Mouse (Mus musculus) yolk sac, embryonic 10.5 days (tissue): Measurements from ENCODE around the gene Rbpj.

Experiments
- DNase-seq: peaks from one replicate; pipeline ENCODE4 v3.0.0-alpha.2; 2017; ENCODE audit warnings: low spot score

Rbpj gene

GRCm38 (mm10) chr5:53590875-53591682 is 125.1 kb downstream of the Rbpj start:
- peak; percentile 22 for DNase-seq

- no peak for DNase-seq
These were observed 125.7 kb downstream of the Rbpj start for GRCm38 (mm10) chr5:53591683-53592050.

- no peak for DNase-seq
These were observed 127.2 kb downstream of the Rbpj start for GRCm38 (mm10) chr5:53593080-53593688.

- peak; percentile 21 for DNase-seq
These were observed 128.3 kb downstream of the Rbpj start for GRCm38 (mm10) chr5:53594274-53594673.

- no peak for DNase-seq
These were observed 132.6 kb downstream of the Rbpj start for GRCm38 (mm10) chr5:53598510-53598909.

GRCm38 (mm10) chr5:53599116-53599515 is 133.2 kb downstream of the Rbpj start:
- no peak for DNase-seq

- DNase-seq, result no peak
These were observed 136.2 kb downstream of the Rbpj start for GRCm38 (mm10) chr5:53602194-53602593.

- DNase-seq, result no peak
These were observed 139.5 kb downstream of the Rbpj start for GRCm38 (mm10) chr5:53605450-53605849.

- no peak for DNase-seq
These were observed 141.5 kb downstream of the Rbpj start for GRCm38 (mm10) chr5:53607230-53607996.

- DNase-seq, result no peak
These were observed 152.9 kb downstream of the Rbpj start for GRCm38 (mm10) chr5:53618844-53619243.

GRCm38 (mm10) chr5:53632026-53632425 is 166.1 kb downstream of the Rbpj start:
- DNase-seq, result no peak

GRCm38 (mm10) chr5:53636795-53637194 is 170.8 kb downstream of the Rbpj start:
- peak; percentile 25 for DNase-seq

GRCm38 (mm10) chr5:53637206-53637605 is 171.3 kb downstream of the Rbpj start:
- DNase-seq, result no peak

- no peak for DNase-seq
These were observed 172.7 kb downstream of the Rbpj start for GRCm38 (mm10) chr5:53638647-53639046.

- no peak for DNase-seq
These were observed 180.7 kb downstream of the Rbpj start for GRCm38 (mm10) chr5:53646669-53647068.

- no peak for DNase-seq
These were observed 181.4 kb downstream of the Rbpj start for GRCm38 (mm10) chr5:53647358-53647757.

GRCm38 (mm10) chr5:53656596-53656995 is 190.6 kb downstream of the Rbpj start:
- DNase-seq, result no peak

GRCm38 (mm10) chr5:53657925-53658324 is 192.0 kb downstream of the Rbpj start:
- DNase-seq, result no peak

GRCm38 (mm10) chr5:53661508-53661907 is 195.6 kb downstream of the Rbpj start:
- DNase-seq, result no peak

- DNase-seq, result no peak
These were observed 196.5 kb downstream of the Rbpj start for GRCm38 (mm10) chr5:53662413-53662812.

GRCm38 (mm10) chr5:53663665-53664064 is 197.7 kb downstream of the Rbpj start:
- DNase-seq, result no peak

GRCm38 (mm10) chr5:53668021-53668420 is 202.1 kb downstream of the Rbpj start:
- DNase-seq, result no peak
